Comparison of ENCODE assay signal across 8 mouse cellular contexts in the genomic region with DNA sequence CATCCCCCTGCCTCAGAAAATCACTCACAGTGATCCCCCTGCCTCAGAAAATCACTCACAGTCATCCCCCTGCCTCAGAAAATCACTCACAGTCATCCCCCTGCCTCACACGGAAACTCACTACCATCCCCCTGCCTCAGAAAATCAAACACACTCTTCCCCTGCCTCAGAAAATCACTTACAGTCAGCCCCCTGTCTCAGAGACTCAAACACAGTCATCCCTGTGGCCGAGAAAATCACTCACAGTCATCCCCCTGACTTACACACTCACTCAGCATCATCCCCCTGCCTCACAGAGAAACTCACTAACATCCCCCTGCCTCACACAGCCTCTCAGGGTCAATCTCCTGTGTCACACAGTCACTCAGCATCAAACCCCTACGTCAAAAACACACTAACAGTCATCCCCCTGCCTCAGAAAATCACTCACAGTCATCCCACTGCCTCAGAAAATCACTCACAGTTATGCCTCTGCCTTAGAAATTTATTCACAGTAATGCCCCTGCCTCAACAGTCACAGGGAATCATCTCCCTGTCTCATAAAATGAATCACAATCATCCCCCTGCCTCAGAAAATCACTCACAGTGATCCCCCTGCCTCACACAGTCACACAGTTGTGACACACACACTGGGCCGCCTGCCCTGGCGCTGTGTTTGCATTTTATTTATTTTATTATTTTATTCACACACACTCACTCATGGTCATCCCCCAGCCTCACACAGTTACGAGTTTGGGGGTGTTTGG. TPM values are rescaled to one million over a fixed set of nuclear protein-coding genes. Genes with fewer than 3 reads are reported as not detected.
DNase-seq lines count a peak whose midpoint lies in the region; ATAC-seq and TF ChIP-seq lines count a peak whose summit lies in the region.
"Not testable (repeated sequence)": the region's sequence is repeated elsewhere in the genome, so short reads cannot be mapped to it uniquely, and the experiment has no call there.

No protein-coding gene starts in this region.

- peaks cover 47% of the 10 kb centered on the region for H3K4me1 ChIP-seq in E14TG2a.4 (replicated peaks; ENCODE audit: low read depth, low read length)
- peaks cover 11% of the 10 kb centered on the region for H3K4me1 ChIP-seq in embryonic facial prominence, embryonic 10.5 days
- not testable (repeated sequence) for H3K4me1 ChIP-seq in heart, embryonic 10.5 days; liver, postnatal 0 days (ENCODE audit: insufficient read depth); midbrain, embryonic 15.5 days

- 36% methylated on average over 6 of the region's 6 CpGs for WGBS in embryonic facial prominence, embryonic 10.5 days
- WGBS in heart, embryonic 10.5 days = 36% methylated on average over 6 of the region's 6 CpGs
- 44% methylated on average over 6 of the region's 6 CpGs for WGBS in liver, postnatal 0 days (ENCODE audit: insufficient replicate concordance)
- WGBS in midbrain, embryonic 15.5 days = 36% methylated on average over 6 of the region's 6 CpGs

- not testable (repeated sequence) for H3K9ac ChIP-seq in liver, postnatal 0 days (replicated peaks); midbrain, embryonic 15.5 days

- TF ChIP-seq CTCF in E14TG2a.4 (conservative IDR thresholded peaks at IDR 0.05; ENCODE audit: low read length); liver, postnatal 0 days (IDR thresholded peaks at IDR 0.05; ENCODE audit: low read depth): not testable (repeated sequence)

- peak; percentile 61 for DNase-seq in adipocyte (ENCODE audit: low spot score)
- peak; percentile 10 for DNase-seq in embryonic facial prominence, embryonic 10.5 days (ENCODE audit: low spot score)
- DNase-seq in heart, embryonic 10.5 days (ENCODE audit: low spot score) = peak; percentile 74
- peak; percentile 33 for DNase-seq in layer of hippocampus, adult 11-12 months (ENCODE audit: low spot score)
- DNase-seq in liver, postnatal 0 days = peak; percentile 5
- peak; percentile 1 for DNase-seq in yolk sac, embryonic 10.5 days (ENCODE audit: low spot score)

- peak overlapping the region; percentile 36 for H3K27ac ChIP-seq in embryonic facial prominence, embryonic 10.5 days (replicated peaks)
- H3K27ac ChIP-seq in heart, embryonic 10.5 days; liver, postnatal 0 days (ENCODE audit: low read depth); midbrain, embryonic 15.5 days: not testable (repeated sequence)

- H3K9me3 ChIP-seq in E14TG2a.4 (ENCODE audit: low read length) = peaks cover 45% of the 10 kb centered on the region
- H3K9me3 ChIP-seq in embryonic facial prominence, embryonic 10.5 days = peaks cover 20% of the 10 kb centered on the region
- H3K9me3 ChIP-seq in heart, embryonic 10.5 days = peaks cover 22% of the 10 kb centered on the region
- H3K9me3 ChIP-seq in liver, postnatal 0 days (ENCODE audit: low read length); midbrain, embryonic 15.5 days: not testable (repeated sequence)

- H3K4me3 ChIP-seq in E14TG2a.4 (replicated peaks; ENCODE audit: low read length) = peak overlapping the region; percentile 3
- H3K4me3 ChIP-seq in embryonic facial prominence, embryonic 10.5 days; heart, embryonic 10.5 days; liver, postnatal 0 days (ENCODE audit: low read depth, low read length); midbrain, embryonic 15.5 days: not testable (repeated sequence)

- not testable (repeated sequence) for H3K4me2 ChIP-seq in liver, postnatal 0 days (ENCODE audit: low read depth, low read length); midbrain, embryonic 15.5 days

- peaks cover 20% of the 10 kb centered on the region for H3K27me3 ChIP-seq in E14TG2a.4 (ENCODE audit: insufficient read depth, low read length)
- not testable (repeated sequence) for H3K27me3 ChIP-seq in embryonic facial prominence, embryonic 10.5 days (replicated peaks; ENCODE audit: low read depth, poor library complexity, severe bottlenecking); heart, embryonic 10.5 days (ENCODE audit: insufficient read depth, poor library complexity, severe bottlenecking); liver, postnatal 0 days (ENCODE audit: insufficient read depth, low read length); midbrain, embryonic 15.5 days (replicated peaks)

- H3K36me3 ChIP-seq in E14TG2a.4 (ENCODE audit: insufficient read depth, low read length); embryonic facial prominence, embryonic 10.5 days (replicated peaks); heart, embryonic 10.5 days; liver, postnatal 0 days (replicated peaks; ENCODE audit: insufficient read depth, low read length); midbrain, embryonic 15.5 days (replicated peaks): not testable (repeated sequence)

- not testable (repeated sequence) for ATAC-seq in liver, postnatal 0 days
- ATAC-seq in midbrain, embryonic 15.5 days (replicated peaks) = 0 out of 2 replicates have a peak, but pooled peaks have one; percentile 5

- TF ChIP-seq EP300 in liver, postnatal 0 days (IDR thresholded peaks at IDR 0.05; ENCODE audit: low read depth) = not testable (repeated sequence)

RNA-seq across cellular contexts. Expression of gene Gm21887, which starts 8.6 kb away (rescaled TPM):
- 259 and 324 TPM in 2 replicates for polyA plus RNA-seq in embryonic facial prominence, embryonic 10.5 days (2016; fragmentation: Nextera tagmentation; extraction: Ambion mirVana)
- 121 and 172 TPM in 2 replicates for polyA plus RNA-seq in heart, embryonic 10.5 days (2016; fragmentation: Nextera tagmentation; extraction: Ambion mirVana)
- 64.4 and 87.0 TPM in 2 replicates for polyA plus RNA-seq in liver, postnatal 0 days (2015; fragmentation: Nextera tagmentation; extraction: Ambion mirVana)
- 187 and 227 TPM in 2 replicates for polyA plus RNA-seq in midbrain, embryonic 15.5 days (2015; fragmentation: Nextera tagmentation; extraction: Ambion mirVana)

Comparison
In these comparisons a context has a peak if more than half of its experiments do, and no peak if none do; other contexts are left out.
1. DNase-seq: peak in every context shown above with its lines; median percentile 74 in heart, embryonic 10.5 days; 61 in adipocyte; 33 in layer of hippocampus, adult 11-12 months; 10 in embryonic facial prominence, embryonic 10.5 days; 5 in liver, postnatal 0 days; 1 in yolk sac, embryonic 10.5 days.